Mouse (Mus musculus): ENCODE measurements around the gene Gm9936. TPM values are rescaled to one million over a fixed set of nuclear protein-coding genes. Genes with fewer than 3 reads are reported as not detected.
"Not testable (repeated sequence)": the region's sequence is repeated elsewhere in the genome, so short reads cannot be mapped to it uniquely, and the experiment has no call there.

The Gm9936 gene
- total RNA-seq (2017), result not detected in 2 replicates

GRCm38 (mm10) chr5:114858582-114858981 lies at the start of gene Gm9936:
TSS of gene Gm9936 (minus strand) at chr5:114858682.
- no peak for ATAC-seq (replicated peaks in 1 of 2; ENCODE audit: insufficient read depth in 1 of 2, low FRiP score in 2 of 2, low TSS enrichment in 1 of 2, low read depth in 1 of 2, poor library complexity in 2 of 2, severe bottlenecking in 2 of 2)

- ATAC-seq (replicated peaks in 1 of 2; ENCODE audit: insufficient read depth in 1 of 2, low FRiP score in 2 of 2, low TSS enrichment in 1 of 2, low read depth in 1 of 2, poor library complexity in 2 of 2, severe bottlenecking in 2 of 2), result peak; percentile 65 to 74; a peak in 2 of 4 replicates
Observed at GRCm38 (mm10) chr5:114902413-114902812, 43.9 kb upstream of the Gm9936 start.

DNA sequence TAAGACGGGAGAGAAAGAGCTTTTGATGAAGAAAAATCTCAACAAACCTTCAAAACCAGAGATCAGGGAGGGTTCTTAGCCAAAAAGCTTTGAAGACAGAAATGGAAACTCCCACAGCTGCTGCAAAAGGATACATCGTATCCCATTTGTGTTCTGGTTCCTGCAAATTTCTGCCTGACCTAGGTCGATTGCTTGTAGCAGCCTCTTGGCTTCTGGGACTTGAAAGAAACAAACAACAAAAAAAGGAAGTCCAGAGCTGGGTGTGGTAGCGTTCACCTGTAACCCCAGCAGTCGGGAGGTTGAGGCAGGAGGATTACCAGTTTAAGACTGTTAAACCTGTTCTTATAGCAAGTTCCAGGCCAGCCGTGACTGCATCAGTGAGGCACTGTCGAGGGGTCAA lies 40.4 kb upstream of the Gm9936 start:
- ATAC-seq (replicated peaks in 1 of 2; ENCODE audit: insufficient read depth in 1 of 2, low FRiP score in 2 of 2, low TSS enrichment in 1 of 2, low read depth in 1 of 2, poor library complexity in 2 of 2, severe bottlenecking in 2 of 2), result no peak

DNA sequence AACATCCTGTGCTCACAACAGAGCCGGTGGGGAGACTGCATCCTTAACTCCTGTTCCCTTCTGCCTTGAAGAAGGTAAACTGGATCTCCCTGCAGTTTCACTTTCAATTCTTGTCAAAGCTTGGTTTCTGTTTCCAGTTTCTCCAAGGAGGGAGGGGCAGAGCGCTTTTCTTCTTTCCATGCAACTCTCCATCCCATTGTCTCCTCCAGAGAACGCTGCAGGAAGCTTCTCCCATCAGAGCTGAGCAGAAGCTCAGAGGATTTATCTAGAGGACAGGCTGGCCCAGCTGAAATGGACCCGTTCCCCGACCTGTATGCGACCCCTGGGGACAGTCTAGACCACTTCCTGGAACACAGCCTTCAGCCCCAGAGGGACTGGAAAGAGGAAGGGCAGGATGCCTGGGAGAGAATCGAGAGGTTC lies 38.9 kb upstream of the Gm9936 start:
- ATAC-seq (replicated peaks in 1 of 2; ENCODE audit: insufficient read depth in 1 of 2, low FRiP score in 2 of 2, low TSS enrichment in 1 of 2, low read depth in 1 of 2, poor library complexity in 2 of 2, severe bottlenecking in 2 of 2), result peak; percentile 62 to 84

GRCm38 (mm10) chr5:114896688-114897373 lies 38.3 kb upstream of the Gm9936 start, which contains the start of gene Oasl2:
TSS of gene Oasl2 (plus strand) at chr5:114896936.
- peak; percentile 32 to 37; a peak in 2 of 4 replicates for ATAC-seq (replicated peaks in 1 of 2; ENCODE audit: insufficient read depth in 1 of 2, low FRiP score in 2 of 2, low TSS enrichment in 1 of 2, low read depth in 1 of 2, poor library complexity in 2 of 2, severe bottlenecking in 2 of 2)

DNA sequence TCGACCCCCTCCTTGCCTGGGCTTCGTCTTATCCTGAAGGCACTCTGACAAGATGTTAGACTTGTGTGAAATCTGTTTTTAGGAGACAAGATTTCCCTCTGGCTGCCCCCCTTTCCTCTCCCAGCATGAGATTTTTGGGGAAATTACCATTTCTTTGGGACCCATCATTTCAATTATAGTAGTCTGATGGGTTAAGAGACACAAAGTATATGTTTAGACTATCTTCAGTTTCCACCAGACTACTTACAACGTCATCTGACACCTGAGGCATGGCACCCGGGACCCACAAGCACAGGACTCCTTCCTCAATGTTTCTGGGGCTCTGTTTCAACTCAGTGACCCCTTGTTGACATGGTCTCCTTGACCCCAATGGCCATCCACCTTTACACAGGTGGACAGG lies 37.1 kb upstream of the Gm9936 start:
- no peak for ATAC-seq (replicated peaks in 1 of 2; ENCODE audit: insufficient read depth in 1 of 2, low FRiP score in 2 of 2, low TSS enrichment in 1 of 2, low read depth in 1 of 2, poor library complexity in 2 of 2, severe bottlenecking in 2 of 2)

- no peak for ATAC-seq (replicated peaks in 1 of 2; ENCODE audit: insufficient read depth in 1 of 2, low FRiP score in 2 of 2, low TSS enrichment in 1 of 2, low read depth in 1 of 2, poor library complexity in 2 of 2, severe bottlenecking in 2 of 2)
Observed at GRCm38 (mm10) chr5:114888995-114889394, 30.5 kb upstream of the Gm9936 start.

- no peak for ATAC-seq (replicated peaks in 1 of 2; ENCODE audit: insufficient read depth in 1 of 2, low FRiP score in 2 of 2, low TSS enrichment in 1 of 2, low read depth in 1 of 2, poor library complexity in 2 of 2, severe bottlenecking in 2 of 2)
Observed at GRCm38 (mm10) chr5:114886801-114887200, 28.3 kb upstream of the Gm9936 start.

DNA sequence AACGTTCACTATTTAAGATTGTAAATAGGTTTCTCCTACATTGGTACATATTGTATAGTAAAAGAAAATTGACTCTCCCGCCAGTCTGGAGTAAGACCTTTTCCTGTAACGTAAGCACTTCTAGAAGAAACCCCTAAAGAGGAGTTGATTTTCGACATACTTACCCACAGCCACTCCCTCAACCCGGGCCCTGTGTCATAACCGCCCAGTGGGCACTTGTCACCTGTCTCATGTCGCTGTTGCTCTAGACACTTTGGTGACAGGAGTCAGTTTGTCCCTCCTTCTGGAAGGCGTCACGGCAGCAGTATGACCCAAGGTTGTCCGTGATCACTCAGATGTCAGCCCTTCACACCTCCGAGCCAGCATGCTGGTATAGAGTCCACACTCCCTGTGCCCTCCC lies 24.5 kb upstream of the Gm9936 start:
- peak in 1 of 2 experiments; percentile 84; a peak in 2 of 4 replicates for ATAC-seq (replicated peaks in 1 of 2; ENCODE audit: insufficient read depth in 1 of 2, low FRiP score in 2 of 2, low TSS enrichment in 1 of 2, low read depth in 1 of 2, poor library complexity in 2 of 2, severe bottlenecking in 2 of 2)

DNA sequence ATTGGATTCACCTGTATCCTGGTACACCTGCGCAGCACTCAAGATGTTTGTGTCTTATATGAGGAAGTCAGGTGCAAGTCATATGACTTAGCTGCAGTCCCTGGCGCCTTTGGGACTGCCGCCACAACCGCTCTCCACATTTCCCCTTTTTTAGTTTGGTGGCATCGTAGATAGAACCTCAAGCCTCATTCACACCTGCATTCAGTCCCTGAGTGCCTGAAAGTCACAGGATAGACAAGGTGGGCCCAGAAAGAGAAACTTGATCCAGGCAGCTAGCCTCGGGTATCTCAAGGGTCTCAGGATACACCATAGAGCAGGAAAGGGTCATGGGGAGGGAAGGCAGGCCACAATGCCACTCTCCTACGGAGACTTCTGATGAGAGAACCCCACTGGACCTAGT lies 23.8 kb upstream of the Gm9936 start:
- peak in 1 of 2 experiments; percentile 45; a peak in 1 of 4 replicates for ATAC-seq (replicated peaks in 1 of 2; ENCODE audit: insufficient read depth in 1 of 2, low FRiP score in 2 of 2, low TSS enrichment in 1 of 2, low read depth in 1 of 2, poor library complexity in 2 of 2, severe bottlenecking in 2 of 2)

- no peak for ATAC-seq (replicated peaks in 1 of 2; ENCODE audit: insufficient read depth in 1 of 2, low FRiP score in 2 of 2, low TSS enrichment in 1 of 2, low read depth in 1 of 2, poor library complexity in 2 of 2, severe bottlenecking in 2 of 2)
Observed at GRCm38 (mm10) chr5:114879399-114879798, 20.9 kb upstream of the Gm9936 start.

DNA sequence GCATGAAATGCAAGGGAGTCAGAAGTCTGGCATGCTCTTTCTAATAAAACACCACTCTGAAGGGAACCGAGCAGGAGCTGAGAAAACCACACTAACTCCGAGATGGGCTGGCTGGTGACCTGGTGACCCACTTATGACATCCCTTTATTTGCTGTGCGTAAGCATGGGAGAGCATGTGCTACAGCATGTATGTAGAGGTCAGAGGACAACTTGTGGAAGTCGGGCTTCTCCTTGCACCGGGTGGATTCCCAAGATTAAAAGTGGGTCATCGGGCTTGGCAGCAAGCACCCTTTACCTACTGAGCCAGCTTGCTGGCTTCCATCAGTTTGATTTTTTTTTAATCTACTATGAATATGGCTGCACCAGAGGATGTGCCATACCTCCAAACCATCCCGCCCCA lies 19.0 kb upstream of the Gm9936 start:
- ATAC-seq (replicated peaks in 1 of 2; ENCODE audit: insufficient read depth in 1 of 2, low FRiP score in 2 of 2, low TSS enrichment in 1 of 2, low read depth in 1 of 2, poor library complexity in 2 of 2, severe bottlenecking in 2 of 2), result no peak

DNA sequence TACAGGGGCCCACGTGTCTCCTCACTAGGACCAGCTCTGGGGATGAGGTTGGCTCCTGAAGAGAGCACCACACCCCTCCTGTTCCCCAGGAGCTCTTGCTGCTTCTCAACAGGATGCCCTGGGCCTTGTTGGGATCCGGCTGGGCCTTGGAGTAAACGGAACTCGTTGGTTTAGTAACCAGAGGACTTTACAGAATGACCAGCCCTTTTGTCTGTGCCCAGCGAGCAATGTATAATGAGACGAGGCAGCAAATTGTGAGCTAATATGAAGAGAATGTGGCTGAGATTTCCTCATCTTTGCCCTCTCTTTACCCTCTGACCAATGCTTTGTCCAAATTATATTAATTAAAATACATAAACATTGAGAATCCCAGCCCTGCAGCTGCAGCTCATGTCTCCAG lies 17.8 kb upstream of the Gm9936 start:
- no peak for ATAC-seq (replicated peaks in 1 of 2; ENCODE audit: insufficient read depth in 1 of 2, low FRiP score in 2 of 2, low TSS enrichment in 1 of 2, low read depth in 1 of 2, poor library complexity in 2 of 2, severe bottlenecking in 2 of 2)

DNA sequence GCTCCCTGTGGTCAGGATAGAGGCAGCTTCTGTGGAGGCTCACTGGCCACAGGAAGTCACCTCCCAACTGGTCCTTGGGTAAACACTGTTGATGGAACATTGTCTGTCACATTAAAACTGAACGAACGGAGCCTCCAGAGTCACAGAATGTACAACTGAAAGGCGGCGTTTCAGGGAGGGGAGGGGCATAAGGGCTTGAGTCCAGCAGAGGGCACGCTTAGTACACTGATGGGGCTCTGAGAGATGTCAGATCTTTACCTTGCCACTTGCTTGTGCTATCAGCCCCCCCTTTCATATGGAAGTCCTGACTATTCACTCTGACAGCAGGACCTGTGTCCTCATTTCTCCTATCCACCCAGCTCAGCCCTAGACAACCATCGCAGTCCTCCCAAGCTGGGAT lies 17.4 kb upstream of the Gm9936 start:
- peak; percentile 53 to 86; a peak in 3 of 4 replicates for ATAC-seq (replicated peaks in 1 of 2; ENCODE audit: insufficient read depth in 1 of 2, low FRiP score in 2 of 2, low TSS enrichment in 1 of 2, low read depth in 1 of 2, poor library complexity in 2 of 2, severe bottlenecking in 2 of 2)

- ATAC-seq (replicated peaks in 1 of 2; ENCODE audit: insufficient read depth in 1 of 2, low FRiP score in 2 of 2, low TSS enrichment in 1 of 2, low read depth in 1 of 2, poor library complexity in 2 of 2, severe bottlenecking in 2 of 2), result no peak
Observed at GRCm38 (mm10) chr5:114865279-114865678, 6.8 kb upstream of the Gm9936 start.

DNA sequence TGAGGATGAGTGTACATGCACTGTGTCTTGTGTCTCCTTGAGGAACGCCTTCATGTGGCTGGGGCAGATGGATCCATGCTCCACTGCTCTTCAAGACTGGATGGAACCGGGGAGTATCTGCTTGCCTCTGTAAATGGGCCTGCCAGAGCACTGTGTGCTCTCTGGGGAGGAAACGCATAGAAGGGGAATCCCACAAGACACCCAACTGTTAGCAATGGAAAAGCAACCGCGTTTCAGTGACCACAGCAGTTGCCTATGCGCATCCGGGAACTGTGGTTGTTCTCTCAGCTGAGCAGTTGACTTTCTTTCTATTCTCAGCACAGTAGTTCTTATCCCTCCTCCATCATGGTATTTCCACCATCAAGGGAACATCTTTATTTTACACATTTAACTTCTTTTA lies 6.3 kb upstream of the Gm9936 start:
- ATAC-seq (replicated peaks in 1 of 2; ENCODE audit: insufficient read depth in 1 of 2, low FRiP score in 2 of 2, low TSS enrichment in 1 of 2, low read depth in 1 of 2, poor library complexity in 2 of 2, severe bottlenecking in 2 of 2), result 0 out of 4 replicates have a peak, but pooled peaks of 1 of the 2 experiments have one; percentile 12

- ATAC-seq (replicated peaks in 1 of 2; ENCODE audit: insufficient read depth in 1 of 2, low FRiP score in 2 of 2, low TSS enrichment in 1 of 2, low read depth in 1 of 2, poor library complexity in 2 of 2, severe bottlenecking in 2 of 2), result no peak
Observed at GRCm38 (mm10) chr5:114861730-114862129, 3.2 kb upstream of the Gm9936 start.

DNA sequence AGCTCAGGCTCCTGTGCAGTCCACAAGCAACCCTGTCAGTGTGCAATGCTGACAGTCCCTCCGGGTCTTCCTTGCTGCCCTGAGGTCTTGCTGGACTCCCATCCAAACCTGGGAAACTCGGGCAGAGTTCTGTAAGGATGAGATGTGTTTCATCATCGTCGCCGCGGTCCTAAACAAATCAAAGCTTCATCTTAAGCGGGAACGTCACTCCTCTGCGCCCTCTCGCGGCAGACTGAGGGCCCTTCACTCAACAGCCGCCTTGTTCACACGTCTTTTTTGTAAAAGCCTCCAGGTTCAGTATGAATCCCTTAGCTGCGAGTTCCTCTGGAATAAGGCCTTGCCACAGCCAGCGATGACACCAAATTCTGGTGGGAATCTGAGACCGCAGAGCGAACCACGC lies 771 bp upstream of the Gm9936 start:
- ATAC-seq (replicated peaks in 1 of 2; ENCODE audit: insufficient read depth in 1 of 2, low FRiP score in 2 of 2, low TSS enrichment in 1 of 2, low read depth in 1 of 2, poor library complexity in 2 of 2, severe bottlenecking in 2 of 2), result peak; percentile 36 to 57; a peak in 1 of 4 replicates

GRCm38 (mm10) chr5:114853364-114853763 lies 5.1 kb downstream of the Gm9936 start, which contains the start of gene 4930519G04Rik:
TSS of gene 4930519G04Rik (plus strand) at chr5:114853664.
- not testable (repeated sequence) for ATAC-seq (replicated peaks in 1 of 2; ENCODE audit: insufficient read depth in 1 of 2, low FRiP score in 2 of 2, low TSS enrichment in 1 of 2, low read depth in 1 of 2, poor library complexity in 2 of 2, severe bottlenecking in 2 of 2)

All from hematopoietic stem cell, adult 5-6 weeks (primary cell).